Mouse (Mus musculus): Measurements from ENCODE around the gene G530012D18Rik.
"Not testable (repeated sequence)": the region's sequence is repeated elsewhere in the genome, so short reads cannot be mapped to it uniquely, and the experiment has no call there.

GRCm38 (mm10) chr1:85617161-85617560, 41.7 kb downstream of the G530012D18Rik start:
- TF ChIP-seq CTCF (IDR thresholded peaks at IDR 0.05; ENCODE audit: control insufficient read depth, insufficient read depth, low read length); POLR2A (IDR thresholded peaks at IDR 0.05; ENCODE audit: borderline replicate concordance, control insufficient read depth, low read depth, low read length): not testable (repeated sequence)

Data from bone marrow, adult 2 months (tissue).